Mouse (Mus musculus) liver, embryonic 16.5 days (tissue): ENCODE results near the gene Gpr18. TPM values are rescaled to one million over a fixed set of nuclear protein-coding genes. Genes with fewer than 3 reads are reported as not detected.
A peak's percentile ranks its signal among the peaks of the same experiment; 100 is the strongest.

Experiments used
- ATAC-seq: fragments of 200-750 bp; cut with Nextera tagmentation; 2 replicates; pipeline ENCODE4 v1.8.0; 2017; ENCODE audit warnings: low read depth, mild to moderate bottlenecking, moderate number of reproducible peaks, moderate library complexity
- H3K27ac ChIP-seq: fragments of 300-500 bp; sonication (generic); 2 replicates; pipeline ENCODE4 v1.5.1; 2014; ENCODE audit warnings: mild to moderate bottlenecking, low read length
- H3K27me3 ChIP-seq: fragments of 300-500 bp; sonication (generic); 2 replicates; pipeline ENCODE4 v1.6.1; 2014; ENCODE audit warnings: low read depth, low read length, mixed read lengths; ENCODE audit not compliant: control insufficient read depth, insufficient read depth
- H3K36me3 ChIP-seq: fragments of 300-500 bp; sonication (generic); 2 replicates; pipeline ENCODE4 v1.6.1; 2014; ENCODE audit warnings: mild to moderate bottlenecking; ENCODE audit not compliant: control insufficient read depth, insufficient read depth
- H3K4me1 ChIP-seq: fragments of 300-500 bp; sonication (generic); 2 replicates; pipeline ENCODE4 v1.6.1; 2014; ENCODE audit warnings: low read depth, low read length, mixed read lengths; ENCODE audit not compliant: control insufficient read depth
- H3K4me2 ChIP-seq: fragments of 300-500 bp; sonication (generic); 2 replicates; pipeline ENCODE4 v1.6.1; 2014; ENCODE audit warnings: low read depth, low read length, mixed read lengths
- H3K4me3 ChIP-seq: fragments of 300-500 bp; sonication (generic); 2 replicates; pipeline ENCODE4 v1.5.1; 2014; ENCODE audit warnings: low read depth, mild to moderate bottlenecking, low read length
- H3K9ac ChIP-seq: fragments of 300-500 bp; sonication (generic); 2 replicates; pipeline ENCODE4 v1.6.1; 2014; ENCODE audit warnings: low read depth, low read length
- H3K9me3 ChIP-seq: fragments of 300-500 bp; sonication (generic); replicated peaks from 2 replicates; pipeline ENCODE4 v1.6.1; 2016; ENCODE audit warnings: low read length; ENCODE audit not compliant: control insufficient read depth
- WGBS: fragments of 180-500 bp; shearing (Covaris S2); extraction: QIAGEN DNeasy Blood & Tissue Kit; methylation state at CpG from one replicate; pipeline ENCODE4 v1.1.7; 2014; ENCODE audit not compliant: insufficient replicate concordance; 5-methylcytosine and 5-hydroxymethylcytosine counted together
- polyA plus RNA-seq: library from polyadenylated mRNA; unstranded; fragments of >200 nt; fragmentation: Nextera tagmentation; extraction: Ambion mirVana; gene quantifications from 2 replicates; pipeline ENCODE4 v1.2.1, GENCODE M21; 2015

The Gpr18 gene
- polyA plus RNA-seq, 1 experiment from 2014 or later: 0.34 TPM

GRCm38 (mm10) chr14:121896126-121897090 lies 19.2 kb downstream of the Gpr18 start:
- no peak overlapping the region for H3K9ac ChIP-seq
- no peaks in the 10 kb centered on the region; the same call in 1 of the 2 replicates for H3K4me1 ChIP-seq
- no peaks in the 10 kb centered on the region for H3K36me3 ChIP-seq
- no peak overlapping the region for H3K4me3 ChIP-seq
- H3K27ac ChIP-seq: no peak overlapping the region
- no peak overlapping the region for H3K4me2 ChIP-seq
- H3K9me3 ChIP-seq: no peaks in the 10 kb centered on the region
- 50% methylated on average over 6 of the region's 6 CpGs for WGBS
- ATAC-seq: no peak
- H3K27me3 ChIP-seq: no peaks in the 10 kb centered on the region

- Histone ChIP-seq H3K4me2 (no peak overlapping the region), H3K9me3 (no peaks in the 10 kb centered on the region), H3K27ac (no peak overlapping the region), H3K4me1 (no peaks in the 10 kb centered on the region; the same call in 1 of the 2 replicates), H3K9ac (no peak overlapping the region), H3K27me3 (no peaks in the 10 kb centered on the region), H3K36me3 (no peaks in the 10 kb centered on the region), H3K4me3 (no peak overlapping the region)
- no peak for ATAC-seq
- WGBS: 70% methylated on average over 4 of the region's 4 CpGs
Observed at GRCm38 (mm10) chr14:121895316-121895715, 20.3 kb downstream of the Gpr18 start.

- H3K4me3 ChIP-seq: no peak overlapping the region
- no peaks in the 10 kb centered on the region for H3K36me3 ChIP-seq
- ATAC-seq: no peak
- no peak overlapping the region for H3K27ac ChIP-seq
- no peak overlapping the region for H3K9ac ChIP-seq
- 71% methylated on average over 5 of the region's 5 CpGs for WGBS
- no peaks in the 10 kb centered on the region for H3K27me3 ChIP-seq
- no peaks in the 10 kb centered on the region; the same call in 1 of the 2 replicates for H3K4me1 ChIP-seq
- no peaks in the 10 kb centered on the region for H3K9me3 ChIP-seq
- H3K4me2 ChIP-seq: no peak overlapping the region
Observed at GRCm38 (mm10) chr14:121894511-121895135, 21.0 kb downstream of the Gpr18 start.

- H3K27ac ChIP-seq: no peak overlapping the region
- H3K9me3 ChIP-seq: no peaks in the 10 kb centered on the region
- H3K4me2 ChIP-seq: no peak overlapping the region
- no peak for ATAC-seq
- H3K4me3 ChIP-seq: no peak overlapping the region
- no peaks in the 10 kb centered on the region for H3K36me3 ChIP-seq
- WGBS: 76% methylated on average over 6 of the region's 6 CpGs
- no peak overlapping the region for H3K9ac ChIP-seq
- H3K27me3 ChIP-seq: no peaks in the 10 kb centered on the region
- H3K4me1 ChIP-seq: no peaks in the 10 kb centered on the region; the same call in 1 of the 2 replicates
Observed at GRCm38 (mm10) chr14:121893747-121894146, 21.8 kb downstream of the Gpr18 start.

GRCm38 (mm10) chr14:121884150-121884797 lies 31.3 kb downstream of the Gpr18 start:
- Histone ChIP-seq H3K27me3 (no peaks in the 10 kb centered on the region), H3K27ac (no peak overlapping the region), H3K9me3 (no peaks in the 10 kb centered on the region), H3K4me1 (peaks cover 26% of the 10 kb centered on the region), H3K4me2 (no peak overlapping the region), H3K4me3 (no peak overlapping the region), H3K36me3 (no peaks in the 10 kb centered on the region), H3K9ac (no peak overlapping the region)
- WGBS: 59% methylated on average over 6 of the region's 6 CpGs
- ATAC-seq: no peak

- Histone ChIP-seq H3K27me3 (no peaks in the 10 kb centered on the region), H3K4me3 (no peak overlapping the region), H3K27ac (no peak overlapping the region), H3K36me3 (no peaks in the 10 kb centered on the region), H3K4me2 (no peak overlapping the region), H3K9me3 (no peaks in the 10 kb centered on the region), H3K4me1 (peaks cover 29% of the 10 kb centered on the region), H3K9ac (no peak overlapping the region)
- ATAC-seq: no peak
- 76% methylated on average over 7 of the region's 7 CpGs for WGBS
Observed at GRCm38 (mm10) chr14:121881211-121881610, 34.4 kb downstream of the Gpr18 start.

- H3K27me3 ChIP-seq: no peaks in the 10 kb centered on the region
- H3K9ac ChIP-seq: peak overlapping the region; percentile 86
- H3K4me2 ChIP-seq: peak overlapping the region; percentile 97
- H3K36me3 ChIP-seq: no peaks in the 10 kb centered on the region
- ATAC-seq: no peak
- WGBS: 18% methylated on average over 16 of the region's 16 CpGs
- H3K4me3 ChIP-seq: peak overlapping the region; percentile 78
- no peaks in the 10 kb centered on the region for H3K9me3 ChIP-seq
- H3K4me1 ChIP-seq: peaks cover 29% of the 10 kb centered on the region
- H3K27ac ChIP-seq: peak overlapping the region; percentile 89
Observed at GRCm38 (mm10) chr14:121879266-121879840, 36.2 kb downstream of the Gpr18 start.

GRCm38 (mm10) chr14:121878859-121879206 lies 36.7 kb downstream of the Gpr18 start:
- H3K9ac ChIP-seq: peak overlapping the region; percentile 86
- H3K4me1 ChIP-seq: peaks cover 29% of the 10 kb centered on the region
- H3K27ac ChIP-seq: peak overlapping the region; percentile 89
- H3K4me3 ChIP-seq: peak overlapping the region; percentile 78
- ATAC-seq: peak; percentile 30
- no peaks in the 10 kb centered on the region for H3K9me3 ChIP-seq
- H3K4me2 ChIP-seq: peak overlapping the region; percentile 97
- no peaks in the 10 kb centered on the region for H3K27me3 ChIP-seq
- no peaks in the 10 kb centered on the region for H3K36me3 ChIP-seq
- WGBS: under 1% methylated on average over 27 of the region's 27 CpGs
